Mouse (Mus musculus): Measurements from ENCODE around the gene Hist1h2ak.

- TF ChIP-seq GATA1 (IDR thresholded peaks at IDR 0.05; ENCODE audit: borderline replicate concordance, low read length): no peak
- TF ChIP-seq FLI1 (IDR thresholded peaks at IDR 0.05; ENCODE audit: low read length): no peak
These were observed 2.1 kb upstream of the Hist1h2ak start for GRCm38 (mm10) chr13:21755707-21756106.
